Mouse (Mus musculus): ENCODE data around the gene Ptchd4. TPM values are rescaled to one million over a fixed set of nuclear protein-coding genes. Genes with fewer than 3 reads are reported as not detected.

Gene Ptchd4
- polyA plus RNA-seq, 1 experiment from 2014 or later: 0.08 TPM

DNA sequence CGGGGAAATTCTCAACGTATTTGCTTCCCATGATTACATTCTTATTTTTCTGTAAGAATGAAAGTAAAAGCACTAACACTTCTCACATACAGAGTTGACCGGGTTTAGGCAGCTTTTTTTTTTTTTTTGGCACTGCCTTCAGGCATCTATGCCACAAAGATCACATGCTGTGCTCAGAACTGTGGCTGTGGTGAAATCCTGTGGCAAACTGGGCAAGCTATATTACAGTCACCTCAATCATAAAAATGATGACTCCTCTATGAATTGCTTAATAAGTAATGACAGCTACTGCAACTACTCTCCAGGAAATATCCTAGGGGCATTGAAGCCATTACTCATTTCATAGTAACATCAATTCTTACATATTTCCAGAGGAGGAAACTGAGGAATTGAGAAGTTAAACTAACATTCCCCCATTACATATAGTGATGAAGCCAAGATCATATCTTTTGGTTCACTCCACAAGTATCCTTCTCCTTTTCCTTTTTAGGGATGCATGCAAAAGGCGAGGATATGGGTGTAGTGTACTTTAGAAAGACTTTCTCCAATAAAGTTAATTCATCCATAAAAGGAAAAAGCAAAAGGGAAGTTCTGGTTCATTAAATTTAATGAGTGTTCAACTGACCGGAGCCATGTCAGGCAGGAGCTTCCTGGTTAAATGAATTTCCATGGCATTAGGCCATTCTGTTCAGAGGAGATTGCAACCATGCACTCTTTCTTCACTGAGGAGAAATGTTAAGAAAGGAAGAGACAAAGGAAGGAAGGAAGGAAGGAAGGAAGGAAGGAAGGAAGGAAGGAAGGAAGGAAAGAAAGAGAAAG is 164.6 kb downstream of the Ptchd4 start:
- no peak overlapping the region for H3K4me3 ChIP-seq (ENCODE audit: low read length)
- no peak overlapping the region for H3K4me2 ChIP-seq (ENCODE audit: low read depth, low read length)
- WGBS: 72% methylated on average over 5 of the region's 5 CpGs
- no peak for ATAC-seq (replicated peaks; ENCODE audit: extremely low read depth, insufficient read depth, low FRiP score)
- H3K27me3 ChIP-seq (ENCODE audit: control insufficient read depth, insufficient read depth, low read length): no peaks in the 10 kb centered on the region
- H3K9ac ChIP-seq (ENCODE audit: low read length): no peak overlapping the region
- H3K9me3 ChIP-seq (replicated peaks; ENCODE audit: control insufficient read depth, low read length): no peaks in the 10 kb centered on the region
- H3K4me1 ChIP-seq (ENCODE audit: control insufficient read depth, insufficient read depth, low read length): no peaks in the 10 kb centered on the region
- no peak overlapping the region for H3K27ac ChIP-seq (ENCODE audit: low read length)
- H3K36me3 ChIP-seq (ENCODE audit: control insufficient read depth, insufficient read depth): no peaks in the 10 kb centered on the region

DNA sequence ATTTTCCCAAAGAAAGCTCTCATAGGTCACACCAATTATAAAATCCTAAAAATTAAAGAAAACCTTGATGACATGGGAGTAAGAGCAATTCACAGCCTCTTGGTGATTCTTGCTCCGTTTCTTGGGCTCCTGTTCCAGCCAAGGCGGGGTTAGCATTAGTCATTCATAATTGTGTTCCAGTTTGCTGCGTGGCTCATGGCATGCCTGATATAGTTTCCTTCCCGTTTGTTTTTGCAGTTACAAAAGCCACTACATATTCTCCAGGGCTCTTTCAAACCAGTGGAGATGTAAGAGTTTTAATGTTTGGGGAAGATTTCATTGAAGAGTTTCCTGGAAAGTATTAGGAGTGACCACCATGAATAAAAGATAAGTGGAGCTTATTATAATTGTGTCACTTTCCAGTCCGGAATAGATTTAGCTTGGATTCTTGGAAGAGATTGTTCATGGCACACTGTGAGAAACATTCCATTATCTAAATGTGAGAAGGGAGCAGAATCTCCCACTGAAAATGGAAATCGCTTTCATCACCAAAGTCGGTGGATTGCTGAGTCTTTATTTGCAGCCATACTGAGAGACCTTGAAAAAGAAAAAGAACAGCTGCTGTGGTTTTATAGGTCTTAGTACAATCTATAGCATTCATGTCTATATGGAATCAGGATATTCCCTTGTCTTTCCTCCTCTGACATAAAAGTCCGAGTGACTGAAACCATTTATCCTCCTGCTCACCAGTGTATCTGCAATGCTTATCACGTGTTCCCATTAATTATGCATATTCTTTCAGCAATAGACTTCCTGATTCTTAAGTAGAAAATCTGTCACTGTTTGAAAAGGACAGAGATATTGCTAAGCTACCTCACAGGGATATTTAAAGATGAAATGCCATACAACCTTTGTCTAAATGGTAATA is 193.9 kb downstream of the Ptchd4 start:
- 65% methylated on average over 9 of the region's 9 CpGs for WGBS
- no peak for ATAC-seq (replicated peaks; ENCODE audit: extremely low read depth, insufficient read depth, low FRiP score)

DNA sequence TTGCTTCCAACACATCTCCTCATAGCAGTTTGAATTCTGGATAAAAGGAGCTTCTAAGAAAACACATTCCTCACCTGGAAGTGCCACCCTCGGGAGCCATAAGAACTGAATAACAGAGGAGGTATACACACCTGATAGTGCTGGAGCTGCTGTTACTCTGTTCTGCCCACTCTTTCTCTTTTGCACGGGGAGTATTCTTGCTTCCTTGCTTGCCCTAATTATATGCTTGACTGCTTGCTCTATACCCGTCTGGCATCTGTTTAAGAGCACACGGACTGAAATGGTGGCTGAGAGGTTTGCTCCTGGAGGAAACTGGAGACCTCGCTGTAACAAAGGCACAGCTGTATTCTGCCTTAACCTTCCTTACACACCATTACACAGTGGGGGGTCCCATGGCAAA is 214.4 kb downstream of the Ptchd4 start:
- no peak overlapping the region for H3K9ac ChIP-seq (ENCODE audit: low read length)
- 53% methylated on average over 5 of the region's 5 CpGs for WGBS
- ATAC-seq (replicated peaks; ENCODE audit: extremely low read depth, insufficient read depth, low FRiP score): no peak
- H3K4me2 ChIP-seq (ENCODE audit: low read depth, low read length): no peak overlapping the region
- H3K9me3 ChIP-seq (replicated peaks; ENCODE audit: control insufficient read depth, low read length): no peaks in the 10 kb centered on the region
- H3K4me1 ChIP-seq (ENCODE audit: control insufficient read depth, insufficient read depth, low read length): no peaks in the 10 kb centered on the region
- no peak overlapping the region for H3K27ac ChIP-seq (ENCODE audit: low read length)
- H3K36me3 ChIP-seq (ENCODE audit: control insufficient read depth, insufficient read depth): no peaks in the 10 kb centered on the region
- H3K4me3 ChIP-seq (ENCODE audit: low read length): no peak overlapping the region
- H3K27me3 ChIP-seq (ENCODE audit: control insufficient read depth, insufficient read depth, low read length): no peaks in the 10 kb centered on the region

More for the DNA sequence above, 193.9 kb downstream of the Ptchd4 start:
- no peak overlapping the region for H3K4me3 ChIP-seq (ENCODE audit: low read length)
- no peaks in the 10 kb centered on the region for H3K9me3 ChIP-seq (replicated peaks; ENCODE audit: control insufficient read depth, low read length)
- no peaks in the 10 kb centered on the region for H3K27me3 ChIP-seq (ENCODE audit: control insufficient read depth, insufficient read depth, low read length)
- H3K4me2 ChIP-seq (ENCODE audit: low read depth, low read length): no peak overlapping the region
- no peaks in the 10 kb centered on the region for H3K36me3 ChIP-seq (ENCODE audit: control insufficient read depth, insufficient read depth)
- H3K4me1 ChIP-seq (ENCODE audit: control insufficient read depth, insufficient read depth, low read length): no peaks in the 10 kb centered on the region
- H3K27ac ChIP-seq (ENCODE audit: low read length): no peak overlapping the region
- H3K9ac ChIP-seq (ENCODE audit: low read length): no peak overlapping the region

DNA sequence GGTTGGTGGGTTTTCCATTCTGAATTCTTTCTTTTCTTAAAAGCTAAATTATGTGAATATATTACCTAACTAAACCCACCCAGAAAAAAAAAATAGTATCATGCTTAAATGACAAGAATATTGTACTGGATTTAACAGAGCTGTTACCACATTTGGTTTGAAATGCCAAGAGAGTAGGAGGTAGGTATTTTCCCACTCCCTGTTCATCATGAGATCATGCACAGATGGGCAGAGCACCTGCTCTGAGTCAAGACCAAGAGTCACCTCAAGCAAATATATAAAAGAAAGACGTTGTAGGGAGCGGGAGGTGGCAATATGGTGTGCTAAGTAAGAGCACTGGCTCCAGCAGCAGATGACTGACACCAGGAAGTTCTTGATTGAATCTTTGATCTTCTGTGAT is 233.8 kb downstream of the Ptchd4 start:
- Histone ChIP-seq H3K4me3 (ENCODE audit: low read length) (no peak overlapping the region), H3K4me1 (ENCODE audit: control insufficient read depth, insufficient read depth, low read length) (no peaks in the 10 kb centered on the region), H3K27me3 (ENCODE audit: control insufficient read depth, insufficient read depth, low read length) (no peaks in the 10 kb centered on the region), H3K4me2 (ENCODE audit: low read depth, low read length) (no peak overlapping the region), H3K36me3 (ENCODE audit: control insufficient read depth, insufficient read depth) (no peaks in the 10 kb centered on the region), H3K27ac (ENCODE audit: low read length) (no peak overlapping the region), H3K9ac (ENCODE audit: low read length) (no peak overlapping the region), H3K9me3 (replicated peaks; ENCODE audit: control insufficient read depth, low read length) (no peaks in the 10 kb centered on the region)
- 78% methylated on average over 2 of the region's 2 CpGs for WGBS
- no peak for ATAC-seq (replicated peaks; ENCODE audit: extremely low read depth, insufficient read depth, low FRiP score)

Data from heart, embryonic 16.5 days (tissue).